Mouse (Mus musculus) liver, adult 2 months (tissue): Measurements from ENCODE around the gene Catsper4.

ENCODE experiments used
- CTCF ChIP-seq: fragments of 200-500 bp; IDR thresholded peaks from 2 replicates; pipeline ENCODE4 v1.5.1; 2011; ENCODE audit warnings: low read depth, low read length, control low read depth
- POLR2A ChIP-seq: fragments of 200-500 bp; IDR thresholded peaks from 2 replicates; pipeline ENCODE4 v1.6.1; 2011; ENCODE audit warnings: low read length, control low read depth; ENCODE audit not compliant: insufficient read depth; ENCODE audit errors: extremely low read depth

DNA sequence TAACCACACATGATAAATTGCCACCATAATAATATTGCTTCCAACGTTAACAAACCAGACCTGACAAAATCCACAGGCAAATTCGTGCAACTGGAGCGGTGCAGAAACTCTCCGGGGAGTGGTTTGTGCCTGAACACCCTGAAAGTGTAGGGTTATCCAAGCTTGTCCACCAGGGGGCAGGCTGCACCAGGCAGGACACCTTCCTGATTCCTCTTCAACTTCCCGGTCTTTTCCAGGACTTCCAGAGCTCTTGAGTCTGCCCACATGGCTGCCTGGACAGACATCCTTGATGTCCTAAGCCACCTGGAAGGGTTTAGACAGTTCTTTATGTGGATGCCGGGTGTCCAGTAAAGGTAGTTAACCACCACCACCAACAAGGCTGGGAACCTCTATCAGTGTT lies 36.0 kb upstream of the Catsper4 start:
- TF ChIP-seq CTCF: peak; percentile 90
- no peak for TF ChIP-seq POLR2A
